Mouse (Mus musculus): ENCODE measurements around the gene Gm37240. TPM values are rescaled to one million over a fixed set of nuclear protein-coding genes. Genes with fewer than 3 reads are reported as not detected.

Gm37240 gene
- total RNA-seq, 1 experiment from 2014 or later, result 10.8 TPM

GRCm38 (mm10) chr3:85021816-85022215, 865.5 kb downstream of the Gm37240 start:
- no peak for DNase-seq

DNA sequence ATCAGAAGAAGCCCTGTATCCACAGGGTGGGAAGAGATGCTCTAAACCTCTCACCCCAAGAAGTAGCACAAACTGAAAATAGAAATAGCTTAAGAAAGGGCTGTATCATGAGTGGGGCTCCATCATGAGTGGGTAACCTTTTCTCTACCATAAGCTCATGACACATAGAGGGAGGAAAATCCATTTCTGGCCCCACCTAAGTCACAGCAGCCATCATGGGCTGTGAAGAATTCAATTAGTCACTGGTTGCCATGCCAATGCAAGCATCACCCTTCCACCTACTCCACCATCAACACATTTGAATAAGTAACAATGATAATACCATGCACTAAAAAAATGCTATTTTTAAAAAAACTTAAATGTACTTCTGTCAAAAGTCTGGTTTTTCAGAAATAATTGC, 867.2 kb downstream of the Gm37240 start:
- no peak for DNase-seq

DNA sequence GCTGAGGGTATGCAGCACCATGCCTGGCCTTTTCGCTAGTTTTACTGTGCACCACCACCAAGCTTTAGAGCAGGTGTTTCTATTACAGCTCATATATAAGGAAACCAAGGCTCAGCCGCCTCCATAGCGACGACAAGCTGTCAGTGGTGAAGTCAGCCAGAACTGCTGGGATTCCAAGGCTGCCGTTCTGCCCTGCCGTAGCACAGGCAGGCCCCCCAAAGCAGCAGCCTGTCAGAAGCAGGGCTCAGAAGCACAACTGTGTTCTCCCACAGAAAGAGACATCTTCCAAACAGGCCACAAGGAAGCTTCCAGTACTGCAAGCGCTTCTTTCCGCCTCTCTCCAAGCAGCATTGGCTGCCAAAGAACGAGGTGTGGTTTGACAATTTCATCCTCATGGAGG, 871.7 kb downstream of the Gm37240 start:
- no peak for DNase-seq

DNA sequence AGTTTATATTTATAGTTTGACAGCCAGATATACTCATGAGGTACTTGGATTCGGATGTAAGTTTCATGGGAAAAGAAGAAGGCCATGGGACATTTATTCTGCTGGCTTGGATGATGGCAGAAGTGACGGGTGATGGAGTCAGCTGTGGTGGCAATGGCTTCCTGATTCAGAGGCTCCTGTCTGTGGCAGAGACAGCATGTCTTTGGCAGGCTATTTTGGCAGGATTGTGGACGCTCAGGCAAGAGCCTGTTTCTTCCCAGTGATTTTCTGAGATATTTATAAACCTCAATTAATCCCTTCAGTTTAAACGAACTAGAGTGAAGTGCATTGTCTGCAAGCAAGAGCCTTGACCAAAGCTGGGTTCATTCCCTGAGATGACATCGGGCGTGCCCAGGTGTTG, 874.4 kb downstream of the Gm37240 start:
- DNase-seq, result no peak

DNA sequence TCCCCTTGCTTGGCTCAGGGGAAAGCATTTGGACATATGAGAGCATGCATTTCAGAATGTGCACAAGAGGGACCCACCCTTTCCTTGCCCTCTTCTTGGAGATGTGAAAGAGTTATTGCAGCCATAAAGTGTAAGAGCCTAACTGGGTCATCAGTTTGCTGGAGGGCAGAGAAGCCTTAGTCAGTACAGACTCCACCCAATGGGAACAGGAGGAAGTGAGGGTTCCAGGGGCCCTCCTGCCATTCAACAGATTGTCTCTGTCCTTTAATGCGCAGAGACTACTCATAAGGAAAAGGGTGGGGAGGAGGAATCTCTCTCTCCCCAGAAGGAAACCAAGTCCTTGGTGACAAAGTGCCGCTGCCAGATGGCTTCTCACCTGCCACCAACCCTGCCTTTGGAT, 882.1 kb downstream of the Gm37240 start:
- no peak for DNase-seq

- no peak for DNase-seq
These were observed 898.4 kb downstream of the Gm37240 start for GRCm38 (mm10) chr3:84988880-84989279.

DNA sequence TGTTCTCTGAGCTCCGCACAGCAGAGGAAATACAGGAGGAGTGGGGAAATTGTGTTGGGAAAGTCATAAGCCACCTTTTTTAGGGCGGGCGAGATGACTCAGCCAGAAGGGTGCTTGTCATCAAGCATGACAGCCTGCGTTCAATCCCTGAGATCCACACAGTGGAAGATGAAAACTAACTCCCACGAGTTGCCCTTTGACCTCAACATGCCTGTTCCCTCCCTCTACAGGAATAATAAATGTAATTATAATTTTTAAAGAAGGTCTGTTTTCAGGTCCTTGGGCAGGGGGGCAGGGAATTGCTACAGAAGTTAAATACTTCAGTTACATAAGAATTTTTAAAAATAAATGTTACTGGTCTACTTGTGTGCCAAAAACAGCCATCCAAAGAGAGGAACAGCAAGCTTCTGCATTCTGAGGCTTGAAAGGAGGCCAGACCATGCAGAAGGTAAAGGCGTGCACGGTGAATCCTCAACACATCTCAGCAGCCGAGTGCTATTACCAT, 902.1 kb downstream of the Gm37240 start:
- no peak for DNase-seq

DNA sequence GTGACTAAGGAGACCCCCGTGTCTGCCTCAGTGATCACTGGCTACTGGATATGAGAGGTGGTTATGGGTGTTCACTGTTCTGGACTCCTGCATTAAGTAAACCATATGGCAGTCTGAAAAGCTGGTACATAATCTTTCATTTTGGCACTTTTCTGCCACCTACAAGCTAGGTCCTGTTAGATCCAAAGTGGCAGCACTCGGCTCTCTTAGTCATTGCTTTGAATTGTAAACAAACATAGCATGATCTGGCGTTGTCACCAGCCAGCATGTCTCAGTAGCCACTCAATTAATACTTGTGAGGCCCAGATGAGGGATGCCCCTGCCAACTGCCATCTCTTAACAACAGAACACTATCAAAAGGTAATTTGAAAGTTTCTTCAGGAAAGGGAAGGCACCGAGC, 904.6 kb downstream of the Gm37240 start:
- no peak for DNase-seq

DNA sequence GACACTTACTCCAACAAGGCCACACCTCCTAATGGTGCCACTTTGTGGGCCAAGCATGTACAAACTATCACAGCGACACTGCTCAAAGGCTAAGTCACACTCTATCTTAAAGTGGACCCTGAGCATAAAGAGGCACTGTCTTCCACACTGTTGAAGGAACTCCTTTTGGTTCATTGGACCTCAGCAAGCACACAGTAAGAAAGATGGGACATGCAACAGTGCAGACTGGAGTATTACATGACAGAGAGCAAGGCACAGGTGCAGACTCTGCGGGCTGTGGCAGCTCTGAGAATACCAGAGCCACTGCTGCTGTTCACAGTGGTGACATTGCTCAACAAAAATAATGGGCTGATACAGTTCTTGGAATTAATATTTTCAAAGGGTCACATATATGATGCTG, 907.2 kb downstream of the Gm37240 start:
- no peak for DNase-seq

DNA sequence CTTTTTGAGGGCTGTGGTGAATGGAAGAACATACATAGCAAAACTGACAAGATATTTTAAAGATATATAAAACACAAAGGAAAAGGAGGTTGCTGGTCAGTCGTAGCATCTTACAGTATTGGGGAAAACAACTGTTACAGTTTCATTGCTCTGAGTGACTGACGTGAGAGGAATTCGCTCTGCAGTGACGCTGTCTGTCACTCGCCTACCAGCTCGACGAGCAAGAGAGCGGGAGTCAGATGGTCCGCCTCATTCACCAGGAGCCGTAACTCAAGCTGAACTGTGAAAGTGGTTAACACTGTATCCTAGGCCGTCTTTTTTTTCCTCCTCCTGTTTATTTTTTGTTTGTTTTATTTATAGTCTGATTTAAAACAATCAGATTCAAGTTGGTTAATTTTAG, 908.6 kb downstream of the Gm37240 start:
- DNase-seq, result no peak

DNA sequence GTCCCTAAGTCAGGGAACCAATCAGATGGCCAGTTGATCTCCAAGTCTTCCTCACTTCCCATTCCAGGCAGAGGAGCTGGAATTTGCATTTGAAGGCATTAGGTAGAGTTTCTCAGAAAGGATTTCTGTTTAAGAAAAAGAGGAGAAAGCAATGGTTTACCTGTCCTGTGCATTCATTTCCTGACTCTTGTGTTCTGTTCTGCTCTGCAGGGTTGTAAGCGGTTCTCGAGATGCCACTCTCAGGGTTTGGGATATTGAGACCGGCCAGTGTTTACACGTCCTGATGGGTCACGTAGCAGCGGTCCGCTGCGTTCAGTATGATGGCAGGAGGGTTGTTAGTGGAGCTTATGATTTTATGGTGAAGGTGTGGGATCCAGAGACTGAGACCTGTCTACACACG, 913.1 kb downstream of the Gm37240 start:
- no peak for DNase-seq

GRCm38 (mm10) chr3:84972881-84973280, 914.4 kb downstream of the Gm37240 start:
- no peak for DNase-seq

- DNase-seq, result no peak
These were observed 915.8 kb downstream of the Gm37240 start for GRCm38 (mm10) chr3:84971561-84971960.

DNA sequence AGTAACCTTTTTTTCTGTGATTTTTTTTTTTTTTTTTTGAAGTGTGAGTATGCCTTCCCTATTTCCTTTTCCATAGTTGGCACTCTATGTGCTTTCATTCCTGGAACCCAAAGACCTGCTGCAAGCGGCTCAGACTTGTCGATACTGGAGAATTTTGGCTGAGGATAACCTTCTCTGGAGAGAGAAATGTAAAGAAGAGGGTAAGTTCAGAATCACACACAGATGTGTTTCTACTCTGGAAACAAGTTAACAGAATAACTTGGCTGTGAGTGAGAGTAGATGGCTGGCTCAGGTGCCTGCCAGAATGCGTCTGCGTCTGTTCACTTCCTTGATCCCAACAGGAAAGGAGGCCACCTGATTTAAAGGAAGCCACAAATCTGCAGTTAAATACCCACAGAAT, 920.0 kb downstream of the Gm37240 start:
- no peak for DNase-seq

DNA sequence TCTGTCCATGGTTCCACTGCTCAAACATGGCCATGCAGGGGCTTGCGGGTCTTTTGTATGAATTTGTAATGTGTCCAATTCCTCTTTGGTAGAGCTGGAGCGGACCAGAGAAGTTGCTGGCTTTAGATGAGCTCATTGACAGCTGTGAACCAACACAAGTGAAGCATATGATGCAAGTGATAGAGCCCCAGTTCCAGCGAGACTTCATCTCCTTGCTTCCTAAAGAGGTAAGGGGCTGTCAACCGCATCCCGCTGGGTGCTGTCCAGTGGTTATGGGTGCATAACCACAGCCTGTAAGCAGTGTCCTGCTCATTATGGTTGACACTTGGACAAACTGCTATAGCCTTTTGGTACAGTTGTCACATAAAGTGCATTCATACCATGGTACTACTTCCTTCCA, 922.2 kb downstream of the Gm37240 start:
- no peak for DNase-seq

GRCm38 (mm10) chr3:84955857-84956256, 931.5 kb downstream of the Gm37240 start:
- DNase-seq, result no peak

- no peak for DNase-seq
These were observed 932.1 kb downstream of the Gm37240 start for GRCm38 (mm10) chr3:84955011-84955775.

DNA sequence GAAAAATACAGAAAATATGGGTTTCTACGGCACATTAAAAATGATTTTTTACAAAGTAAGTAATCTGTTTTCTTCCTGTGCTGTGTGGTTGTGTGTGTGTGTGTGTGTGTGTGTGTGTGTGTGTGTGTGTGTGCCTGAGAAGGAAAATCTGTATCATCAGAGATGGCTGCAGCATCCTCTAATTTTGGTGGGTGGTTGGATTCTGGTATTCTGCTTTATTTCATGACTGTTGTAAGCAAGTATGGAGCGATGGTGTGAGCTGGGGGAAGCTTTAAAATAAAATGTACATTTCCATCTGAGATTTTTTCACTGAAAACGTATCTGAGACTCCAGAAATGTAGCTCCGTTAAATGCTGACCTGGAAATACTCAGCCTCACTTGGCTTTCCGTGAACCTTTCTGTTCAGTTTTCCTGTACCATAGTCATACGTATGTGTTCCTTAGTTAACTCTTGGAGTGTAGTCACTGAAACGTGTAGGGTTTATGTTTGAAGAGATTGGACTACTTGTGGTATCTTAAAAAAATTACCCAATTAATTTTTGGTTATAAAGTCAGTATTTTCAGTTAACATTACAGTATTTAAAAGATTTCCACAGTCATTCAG, 934.6 kb downstream of the Gm37240 start:
- DNase-seq, result no peak

DNA sequence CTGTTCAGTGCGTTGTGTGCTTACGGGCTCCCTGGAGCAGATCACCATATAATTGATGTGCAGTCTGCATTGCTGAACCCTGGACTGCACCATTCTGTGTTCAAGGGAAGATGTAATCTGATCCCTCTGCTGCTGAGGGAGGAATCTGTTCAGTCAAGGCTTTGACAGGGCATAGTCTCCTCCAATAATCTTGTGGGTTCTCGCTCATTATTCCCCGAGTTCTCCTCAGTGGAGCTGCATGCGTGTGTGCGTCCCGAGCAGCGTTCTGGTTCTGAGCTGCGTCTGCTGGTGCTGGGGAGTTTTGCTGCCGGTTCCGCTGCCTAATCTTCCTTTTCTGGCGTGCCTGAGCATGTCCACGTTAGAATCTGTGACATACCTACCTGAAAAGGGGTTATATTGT, 935.2 kb downstream of the Gm37240 start:
- DNase-seq, result peak; percentile 40

DNA sequence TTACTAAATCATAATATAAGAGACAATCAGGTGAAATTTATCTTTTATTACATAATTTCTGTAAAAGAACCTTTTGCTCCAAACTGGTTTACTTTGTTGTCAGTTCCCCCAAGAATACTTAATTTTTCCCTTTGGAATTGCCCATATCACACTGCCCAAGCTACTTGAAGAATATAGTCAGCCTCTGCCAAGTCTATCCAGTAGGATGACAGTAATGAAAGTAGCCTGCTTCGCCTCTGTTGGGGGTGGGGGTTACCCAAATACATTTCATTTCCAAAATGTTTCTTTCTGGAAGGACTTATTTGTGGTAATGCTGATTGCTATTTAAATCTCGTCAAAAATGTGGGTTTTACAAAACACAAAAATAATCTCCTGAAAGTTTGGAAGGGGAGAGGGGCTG, 935.6 kb downstream of the Gm37240 start:
- no peak for DNase-seq

DNA sequence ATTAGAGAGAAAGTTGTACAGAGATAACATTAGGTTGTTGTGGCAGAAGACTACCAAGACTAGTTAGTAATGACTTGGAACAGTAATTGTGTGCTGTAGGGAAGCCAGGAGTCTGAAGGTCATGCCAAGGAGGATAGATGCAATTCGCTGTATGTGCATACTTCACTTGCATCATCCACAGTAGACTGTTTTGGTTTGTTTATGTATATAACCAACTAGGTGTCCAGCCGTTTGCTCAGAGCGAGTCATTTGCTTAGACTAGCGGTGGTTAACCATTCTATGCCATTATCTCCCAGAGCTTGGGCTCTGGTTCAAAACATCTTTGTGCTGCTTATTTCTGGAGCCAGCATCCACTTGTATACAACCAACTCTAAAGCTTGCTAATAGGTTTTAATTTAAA, 937.9 kb downstream of the Gm37240 start:
- no peak for DNase-seq

- DNase-seq, result no peak
These were observed 940.9 kb downstream of the Gm37240 start for GRCm38 (mm10) chr3:84946381-84946780.

GRCm38 (mm10) chr3:84944933-84945332, 942.4 kb downstream of the Gm37240 start:
- no peak for DNase-seq

All from adrenal gland, postnatal 25 days (tissue).